Mouse (Mus musculus) neural tube, embryonic 14.5 days (tissue): ENCODE measurements around the gene Cdhr4. TPM values are rescaled to one million over a fixed set of nuclear protein-coding genes. Genes with fewer than 3 reads are reported as not detected.
A peak's percentile ranks its signal among the peaks of the same experiment; 100 is the strongest.

ENCODE experiments used
- ATAC-seq: fragments of 200-750 bp; cut with Nextera tagmentation; 2 replicates; pipeline ENCODE4 v1.8.0; 2017; ENCODE audit warnings: low read depth, mild to moderate bottlenecking, moderate TSS enrichment, moderate library complexity
- H3K27ac ChIP-seq: fragments of 300-500 bp; sonication (generic); 2 replicates; pipeline ENCODE4 v1.5.1; 2014; ENCODE audit warnings: low read depth, mild to moderate bottlenecking, control low read depth, low read length, moderate library complexity, mixed read lengths
- H3K27me3 ChIP-seq: fragments of 300-500 bp; sonication (generic); 2 replicates; pipeline ENCODE4 v1.6.1; 2014; ENCODE audit warnings: low read length; ENCODE audit not compliant: control insufficient read depth, insufficient read depth
- H3K36me3 ChIP-seq: fragments of 300-500 bp; sonication (generic); 2 replicates; pipeline ENCODE4 v1.6.1; 2014; ENCODE audit warnings: low read length, mixed read lengths; ENCODE audit not compliant: control insufficient read depth, insufficient read depth
- H3K4me1 ChIP-seq: fragments of 300-500 bp; sonication (generic); 2 replicates; pipeline ENCODE4 v1.6.1; 2014; ENCODE audit warnings: low read length; ENCODE audit not compliant: control insufficient read depth, insufficient read depth
- H3K4me2 ChIP-seq: fragments of 300-500 bp; sonication (generic); 2 replicates; pipeline ENCODE4 v1.6.1; 2014; ENCODE audit warnings: mild to moderate bottlenecking, low read depth, low read length, control low read depth
- H3K4me3 ChIP-seq: fragments of 300-500 bp; sonication (generic); 2 replicates; pipeline ENCODE4 v1.5.1; 2014; ENCODE audit warnings: low read depth, low read length, control low read depth, mixed read lengths
- H3K9ac ChIP-seq: fragments of 300-500 bp; sonication (generic); replicated peaks from 2 replicates; pipeline ENCODE4 v1.6.1; 2014; ENCODE audit warnings: low read depth, mild to moderate bottlenecking, control low read depth, low read length, mixed read lengths
- H3K9me3 ChIP-seq: fragments of 300-500 bp; sonication (generic); 2 replicates; pipeline ENCODE4 v1.6.1; 2016; ENCODE audit warnings: low read length; ENCODE audit not compliant: control insufficient read depth
- WGBS: fragments of 180-500 bp; shearing (Covaris S2); extraction: QIAGEN DNeasy Blood & Tissue Kit; methylation state at CpG from one replicate; pipeline ENCODE4 v1.1.7; 2014; 5-methylcytosine and 5-hydroxymethylcytosine counted together
- polyA plus RNA-seq: library from polyadenylated mRNA; unstranded; fragments of >200 nt; fragmentation: Nextera tagmentation; extraction: Ambion mirVana; gene quantifications from 2 replicates; pipeline ENCODE4 v1.2.1, GENCODE M21; 2014

Cdhr4 gene
- polyA plus RNA-seq, 1 experiment from 2014 or later: 1.2 TPM

GRCm38 (mm10) chr9:107970311-107970710 lies 22.0 kb upstream of the Cdhr4 start:
- Histone ChIP-seq H3K4me3 (no peak overlapping the region), H3K36me3 (no peaks in the 10 kb centered on the region), H3K4me1 (no peaks in the 10 kb centered on the region), H3K9ac (no peak overlapping the region), H3K9me3 (no peaks in the 10 kb centered on the region), H3K4me2 (no peak overlapping the region), H3K27ac (no peak overlapping the region), H3K27me3 (no peaks in the 10 kb centered on the region)
- no peak for ATAC-seq
- WGBS: 85% methylated on average over 5 of the region's 5 CpGs

- ATAC-seq: no peak
- Histone ChIP-seq H3K4me3 (no peak overlapping the region), H3K36me3 (no peaks in the 10 kb centered on the region), H3K4me1 (no peaks in the 10 kb centered on the region), H3K9me3 (no peaks in the 10 kb centered on the region), H3K4me2 (no peak overlapping the region), H3K9ac (no peak overlapping the region), H3K27ac (no peak overlapping the region), H3K27me3 (no peaks in the 10 kb centered on the region)
- WGBS: 88% methylated on average over 8 of the region's 8 CpGs
Observed at GRCm38 (mm10) chr9:107971690-107972541, 20.4 kb upstream of the Cdhr4 start.

- Histone ChIP-seq H3K9me3 (no peaks in the 10 kb centered on the region), H3K4me2 (no peak overlapping the region), H3K36me3 (no peaks in the 10 kb centered on the region), H3K4me3 (no peak overlapping the region), H3K4me1 (no peaks in the 10 kb centered on the region), H3K27ac (no peak overlapping the region), H3K27me3 (no peaks in the 10 kb centered on the region), H3K9ac (no peak overlapping the region)
- no peak for ATAC-seq
- 85% methylated on average over 10 of the region's 10 CpGs for WGBS
Observed at GRCm38 (mm10) chr9:107974491-107975171, 17.7 kb upstream of the Cdhr4 start.

GRCm38 (mm10) chr9:107975399-107976386 lies 16.6 kb upstream of the Cdhr4 start, which contains the start of gene Uba7:
TSS of gene Uba7 (plus strand) at chr9:107975505.
- Histone ChIP-seq H3K4me1 (no peaks in the 10 kb centered on the region), H3K27ac (no peak within 1 kb of the TSS), H3K4me3 (no peak within 1 kb of the TSS), H3K9me3 (no peaks in the 10 kb centered on the region), H3K36me3 (no peaks in the 10 kb centered on the region), H3K4me2 (no peak within 1 kb of the TSS), H3K27me3 (no peaks in the 10 kb centered on the region), H3K9ac (no peak within 1 kb of the TSS)
- WGBS: 76% methylated on average over 12 of the region's 12 CpGs
- ATAC-seq: no peak

GRCm38 (mm10) chr9:107978815-107979214 lies 13.5 kb upstream of the Cdhr4 start:
- Histone ChIP-seq H3K27me3 (no peaks in the 10 kb centered on the region), H3K4me2 (no peak overlapping the region), H3K4me3 (no peak overlapping the region), H3K9me3 (no peaks in the 10 kb centered on the region), H3K27ac (no peak overlapping the region), H3K36me3 (no peaks in the 10 kb centered on the region), H3K9ac (no peak overlapping the region), H3K4me1 (no peaks in the 10 kb centered on the region)
- no peak for ATAC-seq
- 89% methylated on average over 12 of the region's 12 CpGs for WGBS

- no peak overlapping the region for H3K9ac ChIP-seq
- no peak for ATAC-seq
- H3K27ac ChIP-seq: peak overlapping the region; percentile 82
- H3K27me3 ChIP-seq: peaks cover 9% of the 10 kb centered on the region
- whole genome bisulfite sequencing: 52% methylated on average over 6 of the region's 7 CpGs
- no peak overlapping the region for H3K4me3 ChIP-seq
- H3K4me1 ChIP-seq: no peaks in the 10 kb centered on the region
- no peaks in the 10 kb centered on the region for H3K36me3 ChIP-seq
- H3K9me3 ChIP-seq: no peaks in the 10 kb centered on the region
- H3K4me2 ChIP-seq: peak overlapping the region; percentile 20; the same call in 1 of the 2 replicates
Observed at GRCm38 (mm10) chr9:107981684-107982605, 10.4 kb upstream of the Cdhr4 start.

GRCm38 (mm10) chr9:107982681-107983346 lies 9.5 kb upstream of the Cdhr4 start, which contains the start of gene Gm20661:
TSS of gene Gm20661 (plus strand) at chr9:107983058.
- H3K4me2 ChIP-seq: peak within 1 kb of the TSS; percentile 67; the same call in 1 of the 2 replicates
- 56% methylated on average over 14 of the region's 14 CpGs for WGBS
- no peaks in the 10 kb centered on the region for H3K36me3 ChIP-seq
- peaks cover 9% of the 10 kb centered on the region for H3K27me3 ChIP-seq
- peak within 1 kb of the TSS; percentile 46; the same call in 1 of the 2 replicates for H3K4me3 ChIP-seq
- 0 out of 2 replicates have a peak, but pooled peaks have one; percentile 12 for ATAC-seq
- no peaks in the 10 kb centered on the region for H3K9me3 ChIP-seq
- 0 out of 2 replicates have a peak within 1 kb of the TSS, but pooled peaks have one; percentile 29 for H3K9ac ChIP-seq
- H3K4me1 ChIP-seq: no peaks in the 10 kb centered on the region
- peak within 1 kb of the TSS; percentile 82 for H3K27ac ChIP-seq
